Mouse (Mus musculus): ENCODE data around the gene Mapk1. TPM values are rescaled to one million over a fixed set of nuclear protein-coding genes. Genes with fewer than 3 reads are reported as not detected.

The Mapk1 gene
- 133 TPM in 2 replicates for polyA plus RNA-seq (2016; fragmentation: Nextera tagmentation; extraction: Ambion mirVana)

DNA sequence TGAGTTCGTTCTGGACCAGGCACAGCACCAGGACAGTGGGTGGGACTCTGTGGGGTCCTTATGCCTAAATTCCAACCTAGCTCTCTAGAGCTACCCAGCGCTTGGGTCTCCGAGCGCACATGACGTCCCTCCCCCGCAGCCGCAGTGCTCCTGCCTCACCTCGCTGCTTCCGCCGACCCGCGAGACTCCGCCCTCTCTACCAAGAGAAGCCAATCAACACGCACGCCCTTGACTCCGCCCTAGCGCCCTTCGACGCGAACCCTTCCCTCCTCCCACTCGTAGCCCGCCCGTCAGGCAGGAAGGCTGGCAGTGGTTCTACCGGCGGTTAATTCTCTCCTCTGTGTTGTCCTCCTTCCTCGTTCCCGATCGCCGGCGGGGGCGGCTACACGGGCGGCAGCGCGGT, at the start of gene Mapk1:
TSS of gene Mapk1 (plus strand) at position 252 of the 403 bp plus-strand sequence.
- Histone ChIP-seq H3K4me3 (peak within 1 kb of the TSS; percentile 78), H3K36me3 (peaks cover 9% of the 10 kb centered on the region), H3K4me1 (replicated peaks) (peaks cover 17% of the 10 kb centered on the region), H3K9ac (peak within 1 kb of the TSS; percentile 93), H3K4me2 (peak within 1 kb of the TSS; percentile 82), H3K9me3 (replicated peaks) (peaks cover 2% of the 10 kb centered on the region; the same call in 1 of the 2 replicates), H3K27me3 (replicated peaks) (no peaks in the 10 kb centered on the region), H3K27ac (ENCODE audit: poor library complexity, severe bottlenecking) (peak within 1 kb of the TSS; percentile 94)
- WGBS: under 1% methylated on average over 35 of the region's 35 CpGs
- ATAC-seq (ENCODE audit: insufficient number of reproducible peaks, low FRiP score): peak; percentile 99

GRCm38 (mm10) chr16:16939543-16939942, 43.6 kb upstream of the Mapk1 start:
- ATAC-seq (ENCODE audit: insufficient number of reproducible peaks, low FRiP score): no peak
- H3K4me2 ChIP-seq: no peak overlapping the region

DNA sequence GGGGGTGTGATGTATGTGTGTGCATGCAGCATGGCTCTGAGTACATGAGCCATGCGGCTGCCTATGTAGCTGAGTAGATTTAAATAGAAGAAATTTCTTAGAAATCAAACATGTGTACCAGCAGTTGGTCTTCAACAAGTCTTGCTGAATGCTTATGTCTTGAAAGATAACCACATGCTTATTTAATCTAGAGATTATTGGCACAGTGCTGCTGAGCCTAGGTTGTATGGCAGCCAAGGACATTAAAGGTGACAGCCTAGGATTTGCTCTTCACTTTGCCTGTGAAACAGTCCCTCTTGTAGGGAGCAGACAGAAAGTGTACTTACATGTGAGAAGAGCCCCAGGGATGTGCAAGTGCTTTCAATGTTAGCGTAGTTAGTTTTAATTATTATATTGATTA, 42.1 kb upstream of the Mapk1 start:
- 83% methylated on average over 2 of the region's 2 CpGs for WGBS
- H3K4me1 ChIP-seq (replicated peaks): no peaks in the 10 kb centered on the region
- no peak overlapping the region for H3K9ac ChIP-seq
- no peaks in the 10 kb centered on the region for H3K27me3 ChIP-seq (replicated peaks)
- H3K9me3 ChIP-seq (replicated peaks): peaks cover 5% of the 10 kb centered on the region
- no peaks in the 10 kb centered on the region for H3K36me3 ChIP-seq
- H3K27ac ChIP-seq (ENCODE audit: poor library complexity, severe bottlenecking): no peak overlapping the region
- ATAC-seq (ENCODE audit: insufficient number of reproducible peaks, low FRiP score): no peak
- no peak overlapping the region for H3K4me2 ChIP-seq
- no peak overlapping the region for H3K4me3 ChIP-seq

More at GRCm38 (mm10) chr16:16939543-16939942, 43.6 kb upstream of the Mapk1 start:
- no peak overlapping the region for H3K27ac ChIP-seq (ENCODE audit: poor library complexity, severe bottlenecking)
- H3K9ac ChIP-seq: no peak overlapping the region
- no peaks in the 10 kb centered on the region for H3K27me3 ChIP-seq (replicated peaks)
- no peak overlapping the region for H3K4me3 ChIP-seq
- no peaks in the 10 kb centered on the region for H3K4me1 ChIP-seq (replicated peaks)
- H3K9me3 ChIP-seq (replicated peaks): peaks cover 5% of the 10 kb centered on the region
- no peaks in the 10 kb centered on the region for H3K36me3 ChIP-seq
- WGBS: 84% methylated on average over 9 of the region's 9 CpGs

DNA sequence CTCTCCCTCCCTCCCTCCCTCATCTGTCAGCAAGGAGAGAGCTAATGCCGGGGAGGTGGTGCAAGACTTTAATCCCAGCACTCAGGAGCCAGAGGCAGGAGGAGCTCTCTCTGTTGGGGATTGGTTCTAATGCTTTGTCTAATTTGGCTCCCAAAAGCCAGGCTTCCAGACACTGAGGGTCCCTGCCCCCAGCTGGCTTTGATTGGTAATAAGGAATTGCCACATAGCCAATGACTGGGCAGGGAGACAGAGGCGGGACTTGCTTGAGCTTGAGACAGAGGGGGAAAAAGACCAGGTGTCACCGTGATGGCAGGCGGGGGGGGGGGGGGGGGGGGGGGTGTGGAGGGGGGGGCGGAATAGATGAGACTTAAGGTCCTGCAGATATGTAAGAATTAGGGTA, 24.6 kb upstream of the Mapk1 start:
- H3K4me3 ChIP-seq: no peak overlapping the region
- 18% methylated on average over 4 of the region's 5 CpGs for WGBS
- H3K4me2 ChIP-seq: no peak overlapping the region
- H3K36me3 ChIP-seq: no peaks in the 10 kb centered on the region
- 0 out of 2 replicates have a peak, but pooled peaks cover 4% of the 10 kb centered on the region for H3K9me3 ChIP-seq (replicated peaks)
- no peak for ATAC-seq (ENCODE audit: insufficient number of reproducible peaks, low FRiP score)
- no peaks in the 10 kb centered on the region for H3K27me3 ChIP-seq (replicated peaks)
- H3K9ac ChIP-seq: no peak overlapping the region
- no peak overlapping the region for H3K27ac ChIP-seq (ENCODE audit: poor library complexity, severe bottlenecking)
- no peaks in the 10 kb centered on the region for H3K4me1 ChIP-seq (replicated peaks)

DNA sequence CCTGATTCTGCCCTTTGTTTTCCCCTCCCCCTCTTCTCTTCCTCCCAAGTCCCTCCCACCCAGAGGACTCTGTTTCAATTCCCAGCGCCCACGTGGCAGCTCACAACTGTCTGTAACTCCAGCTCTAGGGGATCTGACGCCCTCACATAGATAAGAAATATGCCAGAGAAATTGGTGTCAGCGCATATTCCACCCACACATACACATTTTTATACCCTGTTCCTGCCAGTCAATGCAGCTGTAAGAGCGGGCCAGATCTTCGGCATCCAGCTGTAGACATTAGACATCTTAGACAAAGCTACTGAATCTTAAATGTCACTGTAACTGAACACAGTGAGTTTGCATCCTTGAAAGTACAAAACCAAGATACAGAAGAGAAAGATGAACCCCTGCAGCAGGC, 23.3 kb upstream of the Mapk1 start:
- Histone ChIP-seq H3K27me3 (replicated peaks) (no peaks in the 10 kb centered on the region), H3K4me3 (no peak overlapping the region), H3K9ac (no peak overlapping the region), H3K9me3 (replicated peaks) (0 out of 2 replicates have a peak, but pooled peaks cover under 1% of the 10 kb centered on the region), H3K4me2 (no peak overlapping the region), H3K36me3 (no peaks in the 10 kb centered on the region), H3K27ac (ENCODE audit: poor library complexity, severe bottlenecking) (no peak overlapping the region), H3K4me1 (replicated peaks) (no peaks in the 10 kb centered on the region)
- WGBS: 75% methylated on average over 6 of the region's 6 CpGs
- no peak for ATAC-seq (ENCODE audit: insufficient number of reproducible peaks, low FRiP score)

GRCm38 (mm10) chr16:16965149-16965548, 18.0 kb upstream of the Mapk1 start:
- Histone ChIP-seq H3K36me3 (no peaks in the 10 kb centered on the region), H3K4me3 (no peak overlapping the region), H3K27me3 (replicated peaks) (no peaks in the 10 kb centered on the region), H3K9ac (no peak overlapping the region), H3K4me1 (replicated peaks) (no peaks in the 10 kb centered on the region), H3K4me2 (no peak overlapping the region), H3K9me3 (replicated peaks) (no peaks in the 10 kb centered on the region), H3K27ac (ENCODE audit: poor library complexity, severe bottlenecking) (no peak overlapping the region)
- ATAC-seq (ENCODE audit: insufficient number of reproducible peaks, low FRiP score): no peak
- WGBS: 63% methylated on average over 1 of the region's 1 CpGs

- H3K27me3 ChIP-seq (replicated peaks): no peaks in the 10 kb centered on the region
- no peak overlapping the region for H3K27ac ChIP-seq (ENCODE audit: poor library complexity, severe bottlenecking)
- no peaks in the 10 kb centered on the region for H3K4me1 ChIP-seq (replicated peaks)
- no peak overlapping the region for H3K9ac ChIP-seq
- H3K9me3 ChIP-seq (replicated peaks): no peaks in the 10 kb centered on the region
- no peak overlapping the region for H3K4me3 ChIP-seq
- H3K4me2 ChIP-seq: no peak overlapping the region
- no peak for ATAC-seq (ENCODE audit: insufficient number of reproducible peaks, low FRiP score)
- no peaks in the 10 kb centered on the region for H3K36me3 ChIP-seq
These were observed 16.9 kb upstream of the Mapk1 start for GRCm38 (mm10) chr16:16966290-16966689.

DNA sequence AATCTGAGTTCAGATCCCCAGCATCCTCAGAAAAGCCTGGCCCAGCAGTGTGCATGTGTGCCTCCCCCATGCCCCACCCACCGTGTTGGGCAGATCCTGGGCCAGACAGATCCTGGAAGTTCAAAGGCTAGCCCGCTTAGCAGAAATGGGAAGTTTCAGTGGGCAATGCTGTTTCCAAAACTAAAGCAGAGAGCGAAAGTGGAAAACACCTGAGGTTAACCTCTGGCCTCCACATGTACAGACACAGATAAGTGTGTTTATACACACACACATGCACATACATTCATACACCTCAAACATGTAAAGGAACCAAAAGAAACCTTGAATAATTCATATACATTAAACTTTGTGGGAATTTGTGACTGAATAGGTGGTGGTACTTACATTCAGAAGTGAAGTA, 5.1 kb upstream of the Mapk1 start:
- no peak overlapping the region for H3K9ac ChIP-seq
- H3K4me2 ChIP-seq: no peak overlapping the region
- no peaks in the 10 kb centered on the region for H3K36me3 ChIP-seq
- peaks cover 6% of the 10 kb centered on the region for H3K9me3 ChIP-seq (replicated peaks)
- H3K27me3 ChIP-seq (replicated peaks): no peaks in the 10 kb centered on the region
- H3K4me1 ChIP-seq (replicated peaks): no peaks in the 10 kb centered on the region
- no peak overlapping the region for H3K27ac ChIP-seq (ENCODE audit: poor library complexity, severe bottlenecking)
- 72% methylated on average over 3 of the region's 3 CpGs for WGBS
- ATAC-seq (ENCODE audit: insufficient number of reproducible peaks, low FRiP score): no peak
- H3K4me3 ChIP-seq: no peak overlapping the region

DNA sequence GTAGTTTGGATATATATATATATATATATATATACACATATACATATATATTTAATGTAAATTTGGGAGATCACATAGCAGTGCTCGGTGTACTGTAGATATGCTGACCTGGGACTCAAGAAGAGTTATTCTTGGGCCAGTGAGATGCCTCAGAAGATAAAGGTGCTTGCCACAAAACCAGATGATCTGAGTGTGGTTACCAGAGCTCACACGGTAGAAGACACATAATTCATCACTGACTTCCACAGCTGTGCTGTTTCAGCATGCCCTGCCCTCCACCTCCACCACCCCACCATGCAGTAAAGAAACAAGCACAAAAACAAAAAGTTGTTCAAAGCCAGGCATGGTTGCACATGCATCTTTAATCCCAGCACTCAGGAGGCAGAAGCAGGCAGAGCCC, 4.4 kb upstream of the Mapk1 start:
- WGBS: 69% methylated on average over 2 of the region's 2 CpGs
- no peak overlapping the region for H3K9ac ChIP-seq
- H3K27me3 ChIP-seq (replicated peaks): no peaks in the 10 kb centered on the region
- peaks cover 6% of the 10 kb centered on the region for H3K9me3 ChIP-seq (replicated peaks)
- ATAC-seq (ENCODE audit: insufficient number of reproducible peaks, low FRiP score): no peak
- H3K27ac ChIP-seq (ENCODE audit: poor library complexity, severe bottlenecking): no peak overlapping the region
- H3K4me3 ChIP-seq: no peak overlapping the region
- H3K4me1 ChIP-seq (replicated peaks): no peaks in the 10 kb centered on the region
- no peaks in the 10 kb centered on the region for H3K36me3 ChIP-seq
- no peak overlapping the region for H3K4me2 ChIP-seq

- Histone ChIP-seq H3K36me3 (0 out of 2 replicates have a peak, but pooled peaks cover 6% of the 10 kb centered on the region), H3K27ac (ENCODE audit: poor library complexity, severe bottlenecking) (peak overlapping the region; percentile 94; the same call in 1 of the 2 replicates), H3K4me2 (peak overlapping the region; percentile 82), H3K9ac (peak overlapping the region; percentile 77), H3K4me3 (peak overlapping the region; percentile 78), H3K27me3 (replicated peaks) (no peaks in the 10 kb centered on the region), H3K4me1 (replicated peaks) (peaks cover 16% of the 10 kb centered on the region), H3K9me3 (replicated peaks) (peaks cover 2% of the 10 kb centered on the region; the same call in 1 of the 2 replicates)
- WGBS: 41% methylated on average over 2 of the region's 2 CpGs
- 0 out of 2 replicates have a peak, but pooled peaks have one; percentile 12 for ATAC-seq (ENCODE audit: insufficient number of reproducible peaks, low FRiP score)
These were observed 546 bp upstream of the Mapk1 start for GRCm38 (mm10) chr16:16982636-16983035.

GRCm38 (mm10) chr16:16983534-16984422, 596 bp downstream of the Mapk1 start:
- Histone ChIP-seq H3K9me3 (replicated peaks) (peaks cover 2% of the 10 kb centered on the region; the same call in 1 of the 2 replicates), H3K27me3 (replicated peaks) (no peaks in the 10 kb centered on the region), H3K9ac (peak overlapping the region; percentile 93), H3K4me2 (peak overlapping the region; percentile 82), H3K36me3 (peaks cover 15% of the 10 kb centered on the region), H3K27ac (ENCODE audit: poor library complexity, severe bottlenecking) (peak overlapping the region; percentile 94), H3K4me1 (replicated peaks) (peaks cover 19% of the 10 kb centered on the region), H3K4me3 (peak overlapping the region; percentile 78)
- WGBS: under 1% methylated on average over 58 of the region's 75 CpGs
- ATAC-seq (ENCODE audit: insufficient number of reproducible peaks, low FRiP score): peak; percentile 70
